Mouse (Mus musculus) midbrain, embryonic 13.5 days (tissue): ENCODE data around the gene Ccser1. TPM values are rescaled to one million over a fixed set of nuclear protein-coding genes. Genes with fewer than 3 reads are reported as not detected.
A peak's percentile ranks its signal among the peaks of the same experiment; 100 is the strongest.

Experiments used
- ATAC-seq: fragments of 200-750 bp; cut with Nextera tagmentation; 2 replicates; pipeline ENCODE4 v1.8.0; 2017; ENCODE audit warnings: mild to moderate bottlenecking, moderate TSS enrichment, moderate library complexity
- H3K27ac ChIP-seq: fragments of 300-500 bp; sonication (generic); 2 replicates; pipeline ENCODE4 v1.5.1; 2015; ENCODE audit warnings: inconsistent platforms, mild to moderate bottlenecking, moderate library complexity
- H3K27me3 ChIP-seq: fragments of 300-500 bp; sonication (generic); 2 replicates; pipeline ENCODE4 v1.6.1; 2015; ENCODE audit warnings: mild to moderate bottlenecking, inconsistent platforms
- H3K36me3 ChIP-seq: fragments of 300-500 bp; sonication (generic); 2 replicates; pipeline ENCODE4 v1.6.1; 2015; ENCODE audit warnings: mild to moderate bottlenecking, inconsistent platforms
- H3K4me1 ChIP-seq: fragments of 300-500 bp; sonication (generic); replicated peaks from 2 replicates; pipeline ENCODE4 v1.6.1; 2015; ENCODE audit warnings: inconsistent platforms
- H3K4me2 ChIP-seq: fragments of 300-500 bp; sonication (generic); replicated peaks from 2 replicates; pipeline ENCODE4 v1.6.1; 2015; ENCODE audit warnings: moderate library complexity, mild to moderate bottlenecking, inconsistent platforms
- H3K4me3 ChIP-seq: fragments of 300-500 bp; sonication (generic); replicated peaks from 2 replicates; pipeline ENCODE4 v1.5.1; 2015; ENCODE audit warnings: mild to moderate bottlenecking, inconsistent platforms
- H3K9ac ChIP-seq: fragments of 300-500 bp; sonication (generic); replicated peaks from 2 replicates; pipeline ENCODE4 v1.6.1; 2015; ENCODE audit warnings: mild to moderate bottlenecking, inconsistent platforms
- H3K9me3 ChIP-seq: fragments of 300-500 bp; sonication (generic); 2 replicates; pipeline ENCODE4 v1.6.1; 2016; ENCODE audit warnings: mild to moderate bottlenecking, inconsistent platforms
- WGBS: fragments of 180-500 bp; shearing (Covaris S2); methylation state at CpG from one replicate; pipeline ENCODE4 v1.1.7; 2015; 5-methylcytosine and 5-hydroxymethylcytosine counted together
- polyA plus RNA-seq: library from polyadenylated mRNA; unstranded; fragments of >200 nt; fragmentation: Nextera tagmentation; extraction: Ambion mirVana; gene quantifications from 2 replicates; pipeline ENCODE4 v1.2.1, GENCODE M21; 2015

The Ccser1 gene
- polyA plus RNA-seq, 1 experiment from 2014 or later: 19.7 TPM

DNA sequence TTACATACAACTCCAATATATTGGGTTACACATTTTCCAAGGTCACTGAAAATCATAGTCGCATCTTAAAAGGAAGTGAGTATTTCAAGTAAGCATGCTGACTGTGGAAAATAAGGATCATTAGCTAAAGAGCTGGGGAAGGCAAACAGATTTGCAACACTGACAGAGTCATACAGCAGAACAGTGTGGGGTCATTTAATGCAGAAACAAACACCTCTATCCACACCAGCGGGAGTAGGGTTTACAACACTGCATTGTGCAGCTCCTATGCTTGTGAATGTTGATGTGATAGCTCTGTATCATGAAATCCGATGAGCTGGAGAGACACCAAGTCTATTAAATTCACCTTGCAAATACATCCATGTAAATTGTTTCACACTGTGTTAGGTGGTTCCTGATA, 202.9 kb downstream of the Ccser1 start:
- Histone ChIP-seq H3K4me1 (0 out of 2 replicates have a peak, but pooled peaks cover 3% of the 10 kb centered on the region), H3K9me3 (no peaks in the 10 kb centered on the region), H3K27ac (no peak overlapping the region), H3K27me3 (no peaks in the 10 kb centered on the region), H3K9ac (no peak overlapping the region), H3K4me2 (no peak overlapping the region), H3K4me3 (no peak overlapping the region), H3K36me3 (no peaks in the 10 kb centered on the region)
- ATAC-seq: peak; percentile 40; the same call in 1 of the 2 replicates
- 41% methylated on average over 3 of the region's 3 CpGs for WGBS

DNA sequence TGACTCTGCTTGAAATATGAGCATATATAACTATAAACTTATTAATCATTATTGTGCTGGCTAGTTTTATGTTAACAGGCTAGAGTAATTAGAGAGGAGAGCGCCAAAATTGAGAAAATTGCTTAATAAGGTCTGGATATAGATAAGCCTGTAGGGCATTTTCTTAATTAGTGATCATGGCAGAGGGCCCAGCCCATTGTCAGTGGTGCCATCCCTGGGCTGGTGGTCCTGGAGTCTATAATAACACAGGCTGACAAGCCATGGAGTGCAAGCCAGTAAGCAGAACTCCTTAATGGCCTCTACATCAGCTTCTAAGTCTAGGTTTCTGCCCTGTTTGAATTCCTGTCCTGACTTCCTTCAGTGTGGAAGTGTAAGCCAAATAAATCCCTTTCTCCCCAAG, 206.9 kb downstream of the Ccser1 start:
- Histone ChIP-seq H3K4me1 (0 out of 2 replicates have a peak, but pooled peaks cover 3% of the 10 kb centered on the region), H3K9ac (no peak overlapping the region), H3K36me3 (no peaks in the 10 kb centered on the region), H3K27ac (no peak overlapping the region), H3K27me3 (no peaks in the 10 kb centered on the region), H3K4me2 (no peak overlapping the region), H3K4me3 (no peak overlapping the region), H3K9me3 (no peaks in the 10 kb centered on the region)
- ATAC-seq: no peak
- 86% methylated on average over 1 of the region's 1 CpGs for WGBS

DNA sequence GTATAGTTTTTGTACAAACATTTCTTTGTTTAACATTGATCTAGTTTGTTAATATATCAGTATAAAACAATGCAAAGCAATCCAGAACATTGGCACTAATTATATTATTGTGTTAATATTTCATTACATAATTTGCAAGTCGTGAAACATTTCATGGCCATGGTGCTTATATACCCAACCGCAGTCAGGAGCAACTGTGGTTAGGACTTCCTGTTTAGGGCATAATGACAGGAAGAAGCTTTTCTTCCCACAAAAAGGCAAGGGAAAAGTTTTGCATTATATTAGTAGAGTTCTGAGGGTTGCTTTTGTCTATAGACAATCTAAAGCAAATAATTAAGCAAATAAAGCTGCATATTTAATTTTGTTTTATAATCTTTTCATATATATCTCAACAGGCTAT, 247.4 kb downstream of the Ccser1 start:
- Histone ChIP-seq H3K9me3 (no peaks in the 10 kb centered on the region), H3K36me3 (no peaks in the 10 kb centered on the region), H3K4me2 (no peak overlapping the region), H3K27ac (no peak overlapping the region), H3K4me3 (no peak overlapping the region), H3K27me3 (no peaks in the 10 kb centered on the region), H3K9ac (no peak overlapping the region), H3K4me1 (peaks cover 17% of the 10 kb centered on the region)
- no peak for ATAC-seq
- 92% methylated on average over 2 of the region's 2 CpGs for WGBS

DNA sequence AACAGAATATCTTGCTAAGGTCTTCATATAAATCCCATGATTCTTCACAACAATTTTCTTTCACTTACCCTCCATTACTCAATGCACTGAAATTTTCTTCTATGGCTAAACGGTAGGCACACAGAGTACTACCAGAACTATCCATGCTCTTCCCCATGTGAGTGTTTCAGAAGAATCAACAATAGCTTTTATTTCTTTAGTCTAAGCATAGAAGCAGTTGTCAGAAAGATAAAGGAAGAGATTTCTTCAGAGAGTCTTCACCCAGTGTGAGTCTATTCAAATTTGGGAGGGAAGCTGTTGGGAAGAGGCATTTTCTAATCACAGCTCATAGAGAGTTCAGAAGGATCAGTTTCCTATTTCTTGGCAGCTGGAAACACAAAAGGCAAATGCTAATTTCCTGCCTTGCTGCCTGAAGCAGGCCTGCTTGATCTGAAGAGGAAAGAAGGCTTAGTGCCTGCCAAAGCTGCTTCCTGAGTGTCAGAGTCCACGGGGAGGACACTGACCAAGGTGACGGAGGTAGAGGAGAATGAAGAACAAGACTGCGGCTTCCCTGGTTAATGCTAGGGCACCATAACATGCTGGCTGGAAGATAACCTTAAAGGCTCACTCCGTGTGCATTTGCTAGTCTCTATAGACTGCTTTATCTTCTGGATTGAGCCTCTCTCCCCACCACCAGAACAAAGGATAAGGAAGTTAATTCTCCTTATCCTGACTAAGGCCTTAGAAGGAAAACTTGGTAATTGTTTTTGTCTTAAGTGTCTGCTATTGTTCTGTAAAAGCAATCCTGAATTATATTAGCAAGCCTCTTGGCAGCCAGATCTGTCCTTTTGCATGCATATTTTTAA, 251.0 kb downstream of the Ccser1 start:
- H3K36me3 ChIP-seq: no peaks in the 10 kb centered on the region
- H3K9me3 ChIP-seq: no peaks in the 10 kb centered on the region
- 2% methylated on average over 5 of the region's 5 CpGs for WGBS
- H3K4me1 ChIP-seq: peaks cover 17% of the 10 kb centered on the region
- no peaks in the 10 kb centered on the region for H3K27me3 ChIP-seq
- no peak overlapping the region for H3K4me2 ChIP-seq
- no peak overlapping the region for H3K4me3 ChIP-seq
- H3K27ac ChIP-seq: peak overlapping the region; percentile 75
- no peak overlapping the region; the same call in 1 of the 2 replicates for H3K9ac ChIP-seq
- ATAC-seq: peak; percentile 74

DNA sequence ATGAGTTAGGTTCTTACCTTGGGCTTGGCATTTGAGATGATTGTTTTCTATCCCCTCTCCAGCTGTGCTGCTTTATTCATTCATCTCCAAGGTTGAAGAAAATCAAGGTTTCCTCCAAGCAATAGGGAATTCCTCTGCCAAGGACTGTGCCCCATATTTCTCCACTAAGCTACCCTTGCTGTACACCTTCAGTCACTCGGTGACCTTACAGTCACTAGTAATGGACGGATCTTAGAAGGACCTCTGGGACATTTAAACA, 251.5 kb downstream of the Ccser1 start:
- 0 out of 2 replicates have a peak, but pooled peaks have one; percentile 32 for ATAC-seq
- peak overlapping the region; percentile 75; the same call in 1 of the 2 replicates for H3K27ac ChIP-seq
- 51% methylated on average over 2 of the region's 2 CpGs for WGBS
- no peaks in the 10 kb centered on the region for H3K27me3 ChIP-seq
- no peak overlapping the region for H3K9ac ChIP-seq
- no peaks in the 10 kb centered on the region for H3K9me3 ChIP-seq
- no peak overlapping the region for H3K4me3 ChIP-seq
- H3K4me2 ChIP-seq: no peak overlapping the region
- peaks cover 17% of the 10 kb centered on the region for H3K4me1 ChIP-seq
- H3K36me3 ChIP-seq: no peaks in the 10 kb centered on the region

DNA sequence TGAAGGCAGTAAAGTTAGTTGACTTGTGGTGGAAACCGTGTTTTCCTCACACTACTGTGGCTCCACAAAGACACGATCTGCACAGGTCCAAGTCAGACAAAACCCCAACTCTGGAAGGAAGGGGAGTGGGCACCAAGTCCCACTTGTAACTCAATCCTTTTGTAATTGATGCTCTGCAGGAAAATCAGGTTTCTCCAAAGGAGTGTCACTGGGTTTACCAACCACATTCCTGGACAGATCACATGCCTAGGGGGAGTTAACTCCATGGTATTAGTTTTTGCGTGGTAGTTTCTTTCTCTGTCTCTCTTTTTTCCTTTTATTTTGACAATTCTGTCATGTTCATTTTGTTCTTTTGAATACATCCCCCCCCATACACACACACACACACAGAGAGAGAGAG, 252.0 kb downstream of the Ccser1 start:
- H3K4me1 ChIP-seq: peaks cover 17% of the 10 kb centered on the region
- no peak overlapping the region for H3K4me3 ChIP-seq
- H3K27ac ChIP-seq: no peak overlapping the region
- H3K36me3 ChIP-seq: no peaks in the 10 kb centered on the region
- H3K27me3 ChIP-seq: no peaks in the 10 kb centered on the region
- ATAC-seq: no peak
- no peaks in the 10 kb centered on the region for H3K9me3 ChIP-seq
- WGBS: 56% methylated on average over 3 of the region's 3 CpGs
- no peak overlapping the region for H3K4me2 ChIP-seq
- H3K9ac ChIP-seq: no peak overlapping the region

DNA sequence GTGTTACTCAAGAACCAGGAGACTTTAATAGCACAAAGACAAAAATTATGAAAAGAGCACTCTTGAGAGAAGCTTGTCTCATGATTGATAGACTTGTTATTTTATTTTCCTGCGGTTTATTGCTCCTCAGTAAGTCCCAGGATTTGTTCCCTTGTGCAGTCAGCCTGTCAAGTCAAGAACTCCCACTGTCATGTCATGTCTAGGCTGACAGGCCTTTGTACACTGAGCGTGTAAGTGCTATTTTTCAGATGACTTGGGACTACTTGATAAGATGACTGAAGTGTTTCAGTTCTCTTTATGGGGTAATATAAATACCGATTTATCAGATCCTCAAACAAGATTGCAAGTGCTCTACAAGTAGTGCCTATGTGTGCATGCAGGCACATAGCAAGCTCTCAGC, 252.6 kb downstream of the Ccser1 start:
- Histone ChIP-seq H3K27ac (no peak overlapping the region), H3K9ac (no peak overlapping the region), H3K4me2 (no peak overlapping the region), H3K9me3 (no peaks in the 10 kb centered on the region), H3K36me3 (no peaks in the 10 kb centered on the region), H3K4me1 (peaks cover 17% of the 10 kb centered on the region), H3K4me3 (no peak overlapping the region), H3K27me3 (no peaks in the 10 kb centered on the region)
- ATAC-seq: no peak
- 47% methylated on average over 3 of the region's 3 CpGs for WGBS

DNA sequence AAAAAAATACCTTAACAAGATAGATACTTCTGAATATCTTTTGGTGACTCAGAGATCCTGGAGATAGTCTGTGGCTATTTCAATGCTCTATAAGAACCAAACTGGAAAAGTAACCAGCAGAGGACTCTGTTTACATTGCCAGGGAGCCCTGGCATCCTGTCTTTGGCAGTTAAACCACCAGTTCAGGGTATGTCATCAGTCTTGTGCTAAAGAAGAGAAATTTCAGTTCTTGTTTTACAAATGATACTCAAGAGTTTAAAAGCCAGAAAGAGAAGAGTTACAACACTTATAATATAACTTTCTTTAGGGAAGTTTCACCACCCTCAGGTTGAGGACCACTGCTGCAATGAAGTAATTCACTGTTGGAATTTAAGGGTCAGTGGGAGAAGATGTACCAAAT, 258.0 kb downstream of the Ccser1 start:
- Histone ChIP-seq H3K27me3 (no peaks in the 10 kb centered on the region), H3K9me3 (no peaks in the 10 kb centered on the region), H3K4me3 (no peak overlapping the region), H3K36me3 (no peaks in the 10 kb centered on the region), H3K4me1 (no peaks in the 10 kb centered on the region), H3K9ac (no peak overlapping the region), H3K4me2 (no peak overlapping the region), H3K27ac (no peak overlapping the region)
- no peak for ATAC-seq

DNA sequence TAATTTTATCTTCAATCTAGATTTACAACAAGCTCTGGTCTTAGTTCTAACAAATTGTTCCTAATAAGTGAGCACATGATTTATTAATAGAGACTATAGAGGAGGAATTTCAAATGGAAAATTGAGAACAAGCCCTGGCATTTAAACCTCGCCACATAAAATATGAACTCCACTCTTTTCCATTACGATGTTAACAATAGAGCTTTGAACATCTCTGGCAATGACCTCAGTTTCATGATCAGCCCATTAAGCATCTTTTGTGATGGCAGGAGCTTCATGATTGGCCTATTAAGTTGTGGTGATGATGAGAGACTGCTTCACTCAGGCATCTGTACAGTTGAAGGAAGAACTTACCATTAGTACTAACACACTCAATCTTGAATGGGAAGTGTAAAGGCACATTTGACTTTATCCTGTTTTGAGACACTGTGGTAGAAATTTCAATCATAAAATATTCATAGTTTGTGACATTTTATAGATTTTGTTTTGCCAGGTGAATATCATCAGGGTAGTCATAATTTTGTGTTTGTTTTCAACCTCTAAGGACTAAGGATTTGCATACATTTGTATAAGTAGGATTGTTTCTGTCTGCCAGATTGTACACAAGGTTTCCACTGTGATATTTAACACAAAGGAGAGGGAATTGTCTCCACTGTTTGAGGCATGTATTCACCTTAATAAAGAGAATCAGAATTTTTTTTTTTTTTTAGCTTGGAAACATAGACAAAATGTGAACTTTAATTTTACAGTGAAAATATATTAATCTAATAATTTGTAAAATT, 291.4 kb downstream of the Ccser1 start:
- WGBS: 65% methylated on average over 2 of the region's 2 CpGs
- no peak for ATAC-seq
- Histone ChIP-seq H3K27ac (no peak overlapping the region), H3K36me3 (no peaks in the 10 kb centered on the region), H3K4me3 (no peak overlapping the region), H3K4me2 (no peak overlapping the region), H3K9ac (no peak overlapping the region), H3K27me3 (no peaks in the 10 kb centered on the region), H3K9me3 (no peaks in the 10 kb centered on the region), H3K4me1 (no peaks in the 10 kb centered on the region)

DNA sequence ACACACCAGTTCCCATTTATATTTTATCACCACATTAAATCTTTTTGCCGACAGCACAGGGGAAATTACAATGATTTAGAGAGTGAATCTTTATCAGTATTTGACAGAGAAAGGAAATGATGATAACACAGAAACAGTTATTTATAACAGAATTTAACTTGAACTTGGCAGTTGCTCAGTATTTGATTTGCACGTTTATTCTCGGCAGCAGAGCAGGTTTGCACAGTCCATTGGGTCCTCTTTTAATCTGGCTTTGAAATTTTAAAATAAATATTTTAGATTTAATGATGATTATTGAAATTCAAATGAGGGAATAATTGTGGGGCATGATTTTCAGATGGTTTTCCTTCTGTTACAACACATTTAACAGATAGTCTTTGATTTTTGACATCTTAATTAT, 305.2 kb downstream of the Ccser1 start:
- ATAC-seq: no peak
- WGBS: 76% methylated on average over 3 of the region's 3 CpGs
- H3K27ac ChIP-seq: no peak overlapping the region
- no peaks in the 10 kb centered on the region for H3K9me3 ChIP-seq
- no peak overlapping the region for H3K4me3 ChIP-seq
- H3K4me1 ChIP-seq: no peaks in the 10 kb centered on the region
- no peak overlapping the region for H3K9ac ChIP-seq
- H3K4me2 ChIP-seq: no peak overlapping the region
- no peaks in the 10 kb centered on the region for H3K36me3 ChIP-seq
- no peaks in the 10 kb centered on the region for H3K27me3 ChIP-seq

DNA sequence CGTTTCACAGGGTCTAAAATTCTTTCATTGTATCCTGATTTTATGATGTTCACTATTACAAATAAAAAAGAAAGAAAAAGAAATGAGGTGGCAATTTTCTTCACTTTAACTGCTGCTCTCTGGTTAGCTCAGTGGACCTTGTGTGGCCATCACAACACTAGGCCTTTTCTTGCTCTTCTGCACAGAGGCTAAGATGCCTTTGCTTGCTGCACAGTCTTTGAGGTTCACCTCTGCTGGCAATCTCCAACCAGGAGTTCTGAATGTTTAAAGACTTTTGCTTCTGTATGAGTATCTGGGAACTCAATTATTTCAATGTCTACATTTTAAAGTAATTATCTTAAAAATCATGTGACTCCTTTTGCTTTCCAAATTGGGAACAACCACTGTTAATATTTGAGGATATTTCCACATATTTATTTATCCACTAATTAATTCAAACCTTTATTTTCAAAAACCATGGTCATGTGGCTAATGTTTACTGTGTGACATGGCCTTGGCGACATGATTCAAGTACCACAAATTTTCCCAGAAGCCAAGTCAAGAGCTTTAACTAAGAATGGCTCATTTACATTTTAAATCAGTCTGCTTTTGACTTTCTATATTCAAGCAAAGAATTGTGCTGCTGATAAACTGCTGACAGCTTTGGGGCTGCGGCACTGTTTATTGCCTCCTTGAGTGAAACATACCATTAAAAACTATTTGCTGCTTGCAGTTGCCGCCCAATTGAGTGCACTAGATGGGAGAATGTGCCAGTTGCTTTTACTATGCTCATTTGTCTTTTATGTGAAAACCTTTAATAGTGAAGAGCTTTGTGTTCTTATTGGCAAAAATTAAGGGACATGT, 312.1 kb downstream of the Ccser1 start:
- H3K4me2 ChIP-seq: no peak overlapping the region
- 0 out of 2 replicates have a peak, but pooled peaks have one; percentile 9 for ATAC-seq
- 56% methylated on average over 4 of the region's 4 CpGs for WGBS

DNA sequence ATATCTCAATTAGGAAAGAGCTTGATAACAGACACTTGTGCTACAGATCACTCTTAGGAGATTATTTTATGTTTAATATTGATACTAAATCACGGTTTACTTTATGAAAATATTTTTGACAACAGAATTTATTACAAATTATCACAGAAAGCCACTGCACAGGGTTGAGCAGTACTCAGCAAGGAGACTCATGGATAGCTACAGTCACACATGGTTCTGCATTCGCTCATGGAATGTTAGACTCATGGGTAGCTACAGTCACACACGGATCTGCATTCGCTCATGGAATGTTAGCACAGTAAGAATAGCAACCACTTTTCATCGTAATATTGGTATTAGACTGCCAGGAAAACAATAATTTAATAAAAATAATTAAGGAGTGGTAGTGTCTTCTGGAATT, 313.3 kb downstream of the Ccser1 start:
- Histone ChIP-seq H3K27ac (no peak overlapping the region), H3K4me1 (0 out of 2 replicates have a peak, but pooled peaks cover 6% of the 10 kb centered on the region), H3K9ac (no peak overlapping the region), H3K9me3 (no peaks in the 10 kb centered on the region), H3K36me3 (no peaks in the 10 kb centered on the region), H3K27me3 (no peaks in the 10 kb centered on the region), H3K4me3 (no peak overlapping the region), H3K4me2 (no peak overlapping the region)
- WGBS: 96% methylated on average over 5 of the region's 5 CpGs
- no peak for ATAC-seq

More for the DNA sequence above, 312.1 kb downstream of the Ccser1 start:
- no peaks in the 10 kb centered on the region for H3K36me3 ChIP-seq
- no peak overlapping the region for H3K9ac ChIP-seq
- H3K27me3 ChIP-seq: no peaks in the 10 kb centered on the region
- H3K4me1 ChIP-seq: 0 out of 2 replicates have a peak, but pooled peaks cover 6% of the 10 kb centered on the region
- no peak overlapping the region for H3K4me3 ChIP-seq
- H3K9me3 ChIP-seq: no peaks in the 10 kb centered on the region
- H3K27ac ChIP-seq: no peak overlapping the region
